Mouse (Mus musculus) testis, postnatal 14 days (tissue): ENCODE measurements around the gene Tlr13.

Source experiments
- DNase-seq: peaks from one replicate; pipeline ENCODE4 v3.0.0; 2021; ENCODE audit warnings: low spot score

The Tlr13 gene

GRCm38 (mm10) chrX:106142936-106143335 lies at the start of gene Tlr13:
Tlr13 (plus strand) TSS chrX:106143204.
- no peak for DNase-seq

- peak; percentile 7 for DNase-seq
Observed at GRCm38 (mm10) chrX:106105464-106105863, 37.5 kb upstream of the Tlr13 start.

DNA sequence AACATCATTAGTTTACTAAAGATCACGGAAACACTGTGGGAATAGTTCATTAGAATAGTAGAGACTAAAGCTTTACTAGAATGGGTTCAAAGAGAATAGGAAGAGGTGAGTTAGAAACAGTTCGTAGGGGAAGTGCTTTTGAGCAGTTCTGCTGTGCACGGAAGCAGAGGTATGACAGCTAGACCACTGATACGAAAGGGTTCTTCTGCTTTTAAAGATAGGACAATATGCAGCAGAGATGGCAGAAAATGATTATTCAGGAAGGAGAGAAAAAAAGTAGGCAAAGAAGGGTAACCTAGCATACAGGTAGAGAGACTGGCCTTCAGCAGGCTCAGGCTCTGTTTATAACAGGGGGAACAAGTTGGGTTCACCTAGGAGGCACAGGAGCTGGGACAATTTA lies 29.1 kb upstream of the Tlr13 start:
- no peak for DNase-seq

GRCm38 (mm10) chrX:106114674-106115073 lies 28.3 kb upstream of the Tlr13 start:
- no peak for DNase-seq

DNA sequence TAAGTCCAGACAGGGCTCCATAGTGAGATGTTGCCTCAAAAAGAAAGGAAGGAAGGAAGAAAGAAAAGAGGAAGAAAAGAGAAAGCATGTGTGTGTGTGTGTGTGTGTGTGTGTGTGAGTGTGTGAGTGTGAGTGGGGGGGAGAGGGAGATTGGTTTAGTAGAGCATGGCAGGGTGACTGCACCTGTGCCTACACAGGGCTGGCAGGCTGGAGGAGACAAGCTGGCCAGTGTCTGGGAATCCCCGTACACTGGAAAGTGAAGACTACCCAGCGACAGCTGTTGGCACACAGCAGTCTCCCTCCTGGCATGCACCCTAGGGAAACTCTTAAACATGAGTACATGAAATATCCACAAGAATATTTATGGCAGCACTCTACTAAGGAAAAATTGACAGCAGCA lies 20.2 kb upstream of the Tlr13 start:
- no peak for DNase-seq

DNA sequence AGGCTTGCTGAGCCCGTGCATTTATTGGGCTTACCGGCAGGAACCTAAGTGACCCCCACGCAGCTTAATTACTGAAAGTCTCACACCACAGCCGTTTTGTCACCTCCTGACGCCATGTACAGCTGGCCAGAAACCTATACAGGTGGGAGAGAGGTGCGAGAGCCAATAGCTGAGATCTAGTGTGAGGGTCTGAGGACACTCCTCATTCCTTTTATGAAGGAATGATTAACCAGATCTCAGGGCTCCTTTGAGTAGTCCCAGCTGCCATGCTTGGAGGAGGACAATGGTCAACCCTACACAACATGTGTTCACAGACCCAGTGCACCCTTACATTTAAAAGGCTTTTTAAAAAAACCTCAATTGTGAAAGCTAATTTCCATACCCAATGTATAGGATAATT lies 14.7 kb upstream of the Tlr13 start:
- DNase-seq = no peak

GRCm38 (mm10) chrX:106129877-106130276 lies 13.1 kb upstream of the Tlr13 start:
- no peak for DNase-seq

DNA sequence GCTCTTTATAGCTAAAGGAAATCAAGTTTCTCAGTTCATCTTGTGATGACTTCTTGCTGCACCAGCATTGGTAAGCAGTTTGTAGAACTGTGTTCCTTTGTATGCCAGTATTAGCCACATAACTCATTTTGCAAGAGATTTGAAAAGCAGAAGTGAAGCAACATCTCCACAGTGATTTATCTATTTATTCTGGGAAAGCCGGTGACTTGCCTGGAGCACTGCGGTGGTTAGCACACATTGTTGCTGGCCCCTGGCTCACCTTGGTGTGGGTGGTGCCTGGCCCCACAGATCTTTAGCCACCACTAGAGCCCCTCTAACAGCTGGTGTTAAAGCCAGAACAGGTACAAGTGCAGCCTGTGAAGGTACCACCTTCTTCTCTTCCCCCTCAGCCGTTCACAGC lies 8.1 kb upstream of the Tlr13 start:
- DNase-seq = no peak

GRCm38 (mm10) chrX:106135484-106135883 lies 7.5 kb upstream of the Tlr13 start:
- DNase-seq = no peak

DNA sequence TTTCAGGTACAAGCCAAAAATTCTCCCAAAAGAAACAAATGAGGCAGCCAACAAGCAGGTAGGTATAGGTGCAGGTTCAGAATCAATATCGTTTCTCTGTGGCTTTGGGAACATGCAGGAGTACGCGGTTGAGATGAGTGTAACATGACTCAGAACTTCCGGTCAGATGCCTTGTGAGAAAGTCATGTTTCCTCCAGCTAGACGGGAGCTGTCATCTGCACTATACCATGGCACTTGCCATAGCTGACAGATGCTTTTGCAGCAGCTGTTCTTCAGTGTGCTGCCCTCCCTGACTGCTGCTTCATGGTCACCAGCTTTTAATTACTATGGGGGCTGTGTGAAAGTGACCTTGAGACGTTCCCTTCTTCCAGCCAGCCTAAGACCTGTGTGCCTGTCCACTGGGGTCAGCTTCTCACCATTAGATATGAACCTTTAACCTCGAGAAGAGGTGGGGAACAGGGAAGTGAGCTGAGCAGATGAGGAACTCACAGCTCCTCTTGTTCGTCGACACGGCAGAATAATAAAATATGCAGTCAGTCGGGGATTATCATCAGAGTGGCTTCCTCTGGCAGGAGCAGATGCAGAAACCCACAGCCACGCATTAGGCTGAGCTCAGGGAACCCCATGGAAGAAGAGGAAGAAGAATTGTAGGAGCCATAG lies 7.0 kb upstream of the Tlr13 start:
- no peak for DNase-seq

DNA sequence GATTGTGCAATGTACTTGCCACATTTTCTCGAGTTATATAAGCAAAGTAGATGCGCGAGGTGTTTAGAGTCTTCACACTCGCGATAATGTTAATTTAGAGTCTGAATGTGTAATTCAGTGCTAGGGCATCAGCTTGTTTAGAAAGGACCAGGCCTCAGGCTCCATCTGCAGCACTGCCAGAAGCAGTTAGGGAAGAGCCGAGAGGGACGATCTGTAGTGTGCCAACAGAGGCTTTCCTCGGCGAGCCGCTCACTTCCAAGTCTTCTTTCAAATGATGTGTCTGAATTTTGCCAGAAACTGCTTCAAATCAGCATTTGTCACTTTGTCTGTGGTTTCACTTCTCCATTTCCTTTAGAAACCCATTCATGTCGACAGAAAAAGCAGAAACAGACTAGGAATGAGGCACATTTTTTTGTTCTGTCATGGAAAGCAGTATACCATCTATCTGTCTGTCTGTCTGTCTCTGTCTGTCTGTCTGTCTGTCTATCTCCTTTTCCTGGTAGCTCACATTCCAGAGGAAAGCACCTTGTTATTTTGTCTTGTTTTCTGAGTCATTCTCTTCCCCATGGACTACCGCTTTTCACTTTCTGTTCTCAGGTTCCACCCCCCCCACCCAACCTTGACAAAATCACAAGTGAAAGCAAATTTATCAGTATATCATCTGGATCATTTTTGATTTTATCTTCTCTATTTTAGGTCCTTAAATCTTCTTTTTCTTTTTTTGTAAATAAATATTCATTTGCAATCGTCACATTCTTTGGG lies 3.5 kb upstream of the Tlr13 start:
- DNase-seq = no peak

DNA sequence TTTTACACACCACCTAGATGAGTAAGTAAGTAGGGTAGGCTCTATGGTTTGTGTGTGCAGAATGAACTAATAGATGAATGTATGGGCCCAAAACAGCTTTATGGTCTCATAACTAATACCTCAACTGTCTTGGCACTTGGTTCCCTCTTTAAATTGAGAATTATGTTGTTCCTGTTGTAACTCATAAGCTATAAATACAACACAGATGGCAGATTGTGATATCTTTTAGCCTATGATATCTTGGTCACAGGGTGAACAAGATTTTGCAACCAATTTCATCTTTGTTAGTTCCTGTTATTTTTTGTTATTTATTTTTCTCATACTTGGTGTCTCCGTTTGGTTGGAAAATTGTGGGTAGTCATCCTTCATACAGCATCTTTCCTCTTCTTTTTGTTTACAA lies 5.2 kb downstream of the Tlr13 start:
- no peak for DNase-seq

DNA sequence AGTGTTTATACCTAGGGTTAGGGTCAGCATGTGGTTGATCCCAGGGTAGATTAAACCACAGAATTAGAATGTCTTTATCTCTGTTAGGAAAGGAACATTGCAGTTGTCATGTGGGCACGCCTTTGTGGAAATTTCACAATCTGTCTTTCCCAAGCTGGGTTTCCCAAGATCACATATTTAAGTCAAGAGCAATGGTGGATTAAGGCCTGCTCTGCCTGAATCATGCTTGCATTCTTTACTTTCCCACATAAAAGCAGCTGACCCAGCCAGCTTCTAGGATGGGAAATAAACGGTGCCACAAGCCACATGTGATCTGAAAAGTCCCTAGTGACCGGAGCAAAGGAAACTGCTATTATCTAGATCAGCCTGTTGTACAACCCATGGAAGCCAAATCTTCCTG lies 6.5 kb downstream of the Tlr13 start:
- DNase-seq = no peak

DNA sequence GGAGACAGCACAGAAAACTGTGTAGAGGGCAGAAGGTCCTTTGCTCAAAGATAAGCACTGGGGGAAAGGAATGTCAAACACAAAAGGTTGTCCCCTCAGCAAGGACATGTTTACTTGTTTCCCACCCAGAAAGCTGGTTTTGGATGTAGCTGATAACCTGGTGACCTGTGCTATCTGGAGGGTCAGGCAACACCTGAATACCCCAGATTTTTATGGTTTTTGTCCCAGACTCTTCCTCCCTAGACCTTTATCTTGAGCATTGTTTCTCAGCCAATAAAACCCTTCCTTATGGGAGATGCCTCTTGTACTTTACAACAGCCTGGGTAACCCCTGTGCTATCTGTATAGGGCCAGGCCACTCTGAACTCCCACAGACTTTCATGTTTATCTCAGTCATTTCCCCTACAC lies 11.2 kb downstream of the Tlr13 start:
- no peak for DNase-seq

DNA sequence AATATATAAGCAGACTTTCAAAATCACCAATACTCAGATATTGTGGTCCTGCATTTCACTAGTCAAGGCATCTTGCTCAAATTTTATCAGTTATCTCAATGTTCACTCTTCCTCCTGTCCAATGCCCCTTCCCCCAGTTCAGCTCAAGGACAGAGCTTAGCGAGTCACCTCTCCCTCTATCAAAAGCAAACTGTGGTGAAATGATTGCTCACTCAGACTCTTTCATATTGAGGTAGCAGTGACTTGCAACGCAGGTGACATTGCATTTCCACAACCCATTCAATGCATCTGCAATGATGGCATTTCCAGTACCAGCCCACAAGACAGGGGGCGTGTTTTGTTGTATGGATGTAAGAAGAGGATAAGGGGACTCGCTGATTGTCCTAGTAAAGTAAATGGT lies 12.9 kb downstream of the Tlr13 start:
- no peak for DNase-seq

- DNase-seq = no peak
Observed at GRCm38 (mm10) chrX:106163995-106164394, 21.0 kb downstream of the Tlr13 start.

- no peak for DNase-seq
Observed at GRCm38 (mm10) chrX:106164555-106164954, 21.6 kb downstream of the Tlr13 start.

DNA sequence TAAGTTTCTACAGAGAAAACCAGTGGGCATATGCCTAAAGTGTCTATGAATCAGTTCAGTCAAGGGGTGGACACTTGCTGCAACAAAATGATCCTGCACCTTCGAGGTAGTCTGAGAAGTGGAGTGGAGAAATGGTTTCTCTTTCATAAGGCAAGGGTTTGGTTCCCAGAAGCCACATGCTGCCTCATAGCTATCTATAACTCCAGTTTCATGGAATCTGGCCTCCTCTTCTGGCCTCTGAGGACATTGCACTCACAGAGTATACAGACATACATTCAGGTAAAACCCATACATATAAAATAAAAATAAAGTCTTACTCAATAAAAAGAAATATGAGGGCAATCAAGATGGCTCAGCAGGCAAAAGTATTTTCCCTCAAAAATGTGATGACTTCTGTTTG lies 22.1 kb downstream of the Tlr13 start:
- DNase-seq = no peak

DNA sequence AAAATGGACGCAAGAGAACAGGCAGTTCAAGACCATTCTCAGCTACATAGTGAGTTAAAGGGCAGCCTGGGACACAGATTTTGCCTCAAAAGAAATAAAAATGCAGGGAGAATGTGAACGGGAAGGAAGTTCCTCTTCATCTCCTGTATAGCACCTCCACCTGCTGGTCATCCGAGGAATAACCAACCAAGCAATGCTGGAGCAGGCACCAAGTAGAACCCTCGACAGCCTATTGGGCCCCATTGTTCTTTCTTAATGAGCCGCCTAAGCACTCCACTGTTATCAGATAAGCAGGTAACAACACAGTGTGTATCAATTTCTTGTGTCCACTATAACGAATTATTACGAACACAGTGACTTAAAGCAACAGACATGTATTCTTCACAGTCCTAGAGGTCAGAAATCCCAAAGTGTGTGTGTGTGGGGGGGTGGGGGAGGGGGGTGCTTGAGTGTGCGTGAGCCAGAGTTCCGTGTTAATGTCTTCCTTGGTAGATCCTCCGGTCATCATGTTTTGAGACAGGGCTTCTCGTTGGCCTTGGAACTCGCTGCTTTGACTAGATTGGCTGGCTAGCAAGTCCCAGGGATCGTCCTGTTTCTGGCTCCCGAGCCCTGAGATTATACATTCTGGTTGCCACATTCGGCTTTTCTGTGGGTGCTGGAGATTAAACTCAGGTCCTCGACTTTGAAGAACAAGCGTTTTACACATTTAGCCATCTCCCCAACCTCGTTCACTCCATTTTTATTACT lies 28.3 kb downstream of the Tlr13 start:
- peak; percentile 58 for DNase-seq

- no peak for DNase-seq
Observed at GRCm38 (mm10) chrX:106171853-106172154, 28.8 kb downstream of the Tlr13 start.

DNA sequence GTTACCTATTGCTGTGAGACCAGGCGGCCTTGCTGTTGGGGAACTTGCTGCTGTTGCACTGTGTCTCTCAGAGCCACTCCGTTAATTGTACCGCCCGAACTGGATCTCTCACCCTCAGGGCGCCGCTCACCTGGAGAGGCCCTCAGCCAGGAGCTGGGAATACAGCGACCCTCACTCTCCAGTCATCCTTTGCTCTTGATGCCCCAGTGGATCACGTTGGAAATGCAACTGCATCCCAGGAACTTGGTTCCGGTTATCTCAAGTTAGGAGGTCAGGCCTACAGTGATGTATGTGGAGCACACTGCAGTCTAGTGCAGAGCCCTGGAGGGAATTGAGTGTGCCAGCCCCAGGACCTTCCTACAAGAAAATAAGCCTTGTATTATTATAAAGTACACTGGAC lies 33.3 kb downstream of the Tlr13 start:
- DNase-seq = no peak

- DNase-seq = no peak
Observed at GRCm38 (mm10) chrX:106184279-106184678, 41.3 kb downstream of the Tlr13 start.

DNA sequence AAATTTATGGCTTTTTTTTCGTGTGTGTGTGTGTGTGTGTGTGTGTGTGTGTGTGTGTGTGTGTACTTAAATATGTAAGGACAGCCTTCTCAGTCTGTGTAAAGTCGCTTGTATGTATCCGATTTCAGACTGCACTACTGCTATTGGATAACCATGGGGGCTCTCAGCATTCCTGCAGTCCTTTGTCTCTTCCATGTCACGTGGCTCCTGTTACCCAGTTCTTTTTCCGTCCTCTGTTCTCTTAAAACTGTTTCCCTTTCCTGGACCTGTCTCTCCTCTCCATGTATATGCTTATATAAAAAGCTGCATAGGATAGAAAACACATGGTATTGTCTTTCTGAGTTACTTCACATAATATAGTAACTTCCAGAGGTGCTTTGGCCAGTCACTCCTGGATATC lies 42.7 kb downstream of the Tlr13 start:
- DNase-seq = no peak
